Mouse (Mus musculus) hindbrain, embryonic 15.5 days (tissue): Measurements from ENCODE around the gene Gm28374. TPM values are rescaled to one million over a fixed set of nuclear protein-coding genes. Genes with fewer than 3 reads are reported as not detected.
"Not testable (repeated sequence)": the region's sequence is repeated elsewhere in the genome, so short reads cannot be mapped to it uniquely, and the experiment has no call there.

Source experiments
- ATAC-seq: fragments of 200-750 bp; cut with Nextera tagmentation; 2 replicates; pipeline ENCODE4 v1.8.0; 2017; ENCODE audit warnings: low read depth, moderate number of reproducible peaks, moderate TSS enrichment; ENCODE audit not compliant: low FRiP score
- H3K27ac ChIP-seq: fragments of 300-500 bp; sonication (generic); replicated peaks from 2 replicates; pipeline ENCODE4 v1.5.1; 2015; ENCODE audit warnings: mild to moderate bottlenecking, inconsistent platforms
- H3K27me3 ChIP-seq: fragments of 300-500 bp; sonication (generic); 2 replicates; pipeline ENCODE4 v1.6.1; 2015; ENCODE audit warnings: control low read depth, inconsistent platforms
- H3K36me3 ChIP-seq: fragments of 300-500 bp; sonication (generic); 2 replicates; pipeline ENCODE4 v1.6.1; 2015; ENCODE audit warnings: control low read depth, inconsistent platforms
- H3K4me1 ChIP-seq: fragments of 300-500 bp; sonication (generic); replicated peaks from 2 replicates; pipeline ENCODE4 v1.6.1; 2015; ENCODE audit warnings: control low read depth, inconsistent platforms
- H3K4me2 ChIP-seq: fragments of 300-500 bp; sonication (generic); 2 replicates; pipeline ENCODE4 v1.6.1; 2015; ENCODE audit warnings: moderate library complexity, mild to moderate bottlenecking, inconsistent platforms
- H3K4me3 ChIP-seq: fragments of 300-500 bp; sonication (generic); 2 replicates; pipeline ENCODE4 v1.5.1; 2015; ENCODE audit warnings: mild to moderate bottlenecking, inconsistent platforms
- H3K9ac ChIP-seq: fragments of 300-500 bp; sonication (generic); 2 replicates; pipeline ENCODE4 v1.6.1; 2015; ENCODE audit warnings: inconsistent platforms
- H3K9me3 ChIP-seq: fragments of 300-500 bp; sonication (generic); 2 replicates; pipeline ENCODE4 v1.6.1; 2016; ENCODE audit warnings: control low read depth, inconsistent platforms
- WGBS: fragments of 180-500 bp; shearing (Covaris S2); methylation state at CpG from one replicate; pipeline ENCODE4 v1.1.7; 2015; 5-methylcytosine and 5-hydroxymethylcytosine counted together
- polyA plus RNA-seq: library from polyadenylated mRNA; unstranded; fragments of >200 nt; fragmentation: Nextera tagmentation; extraction: Ambion mirVana; gene quantifications from 2 replicates; pipeline ENCODE4 v1.2.1, GENCODE M21; 2015

Gene Gm28374
- 1.3 and 1.4 TPM in 2 replicates for polyA plus RNA-seq

DNA sequence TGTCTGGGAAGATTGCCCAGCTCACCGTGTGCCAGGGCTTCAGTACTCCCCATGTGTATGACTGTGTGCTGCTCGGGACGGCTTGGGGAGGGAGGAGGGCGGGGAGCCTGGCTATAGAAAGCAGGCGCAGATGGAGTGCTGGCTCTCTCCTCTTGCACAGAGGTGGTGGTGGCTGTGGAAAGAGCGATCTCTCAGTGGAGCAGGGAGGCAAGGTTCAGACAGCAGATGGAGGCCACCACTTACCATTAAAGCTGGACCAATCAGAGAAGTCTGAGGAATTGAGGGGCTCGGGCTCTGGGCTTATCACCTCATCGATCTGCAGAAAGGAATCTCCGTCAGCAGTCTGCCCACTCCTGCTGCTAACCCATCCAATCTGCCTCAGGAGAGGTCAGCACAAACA is at the start of gene Gm28374:
Gm28374 (minus strand) TSS at position 101 of the 400 bp plus-strand sequence.
- Histone ChIP-seq H3K9me3 (no peaks in the 10 kb centered on the region), H3K4me1 (peaks cover 30% of the 10 kb centered on the region), H3K27ac (no peak within 1 kb of the TSS), H3K4me3 (no peak within 1 kb of the TSS), H3K4me2 (no peak within 1 kb of the TSS), H3K27me3 (no peaks in the 10 kb centered on the region), H3K36me3 (peaks cover 30% of the 10 kb centered on the region), H3K9ac (no peak within 1 kb of the TSS)
- 91% methylated on average over 9 of the region's 9 CpGs for WGBS
- ATAC-seq: no peak

GRCm38 (mm10) chr19:6130414-6131128 is 48.5 kb upstream of the Gm28374 start:
- not testable (repeated sequence) for H3K27me3 ChIP-seq, H3K36me3 ChIP-seq, H3K4me2 ChIP-seq, H3K27ac ChIP-seq, H3K9ac ChIP-seq, H3K9me3 ChIP-seq, H3K4me3 ChIP-seq, ATAC-seq
- H3K4me1 ChIP-seq: peaks cover 10% of the 10 kb centered on the region
- 74% methylated on average over 7 of the region's 7 CpGs for WGBS

GRCm38 (mm10) chr19:6127760-6128341 is 45.8 kb upstream of the Gm28374 start, which contains the start of gene Snx15:
Snx15 (minus strand) TSS chr19:6128304.
- peak; percentile 95 for ATAC-seq
- peaks cover 12% of the 10 kb centered on the region for H3K4me1 ChIP-seq
- H3K4me2 ChIP-seq: peak within 1 kb of the TSS; percentile 55
- no peaks in the 10 kb centered on the region for H3K36me3 ChIP-seq
- H3K9me3 ChIP-seq: no peaks in the 10 kb centered on the region
- WGBS: under 1% methylated on average over 32 of the region's 32 CpGs
- peak within 1 kb of the TSS; percentile 65 for H3K9ac ChIP-seq
- peak within 1 kb of the TSS; percentile 56 for H3K4me3 ChIP-seq
- peak within 1 kb of the TSS; percentile 89 for H3K27ac ChIP-seq
- no peaks in the 10 kb centered on the region for H3K27me3 ChIP-seq

- no peaks in the 10 kb centered on the region for H3K9me3 ChIP-seq
- H3K27ac ChIP-seq: peak overlapping the region; percentile 89
- H3K9ac ChIP-seq: no peak overlapping the region
- peaks cover 12% of the 10 kb centered on the region for H3K4me1 ChIP-seq
- peak overlapping the region; percentile 55 for H3K4me2 ChIP-seq
- 77% methylated on average over 10 of the region's 10 CpGs for WGBS
- no peaks in the 10 kb centered on the region for H3K27me3 ChIP-seq
- ATAC-seq: no peak
- H3K36me3 ChIP-seq: no peaks in the 10 kb centered on the region
- H3K4me3 ChIP-seq: peak overlapping the region; percentile 56
Measured at GRCm38 (mm10) chr19:6126789-6127580, 44.9 kb upstream of the Gm28374 start.

GRCm38 (mm10) chr19:6126289-6126688 is 44.2 kb upstream of the Gm28374 start:
- ATAC-seq: no peak
- no peaks in the 10 kb centered on the region for H3K9me3 ChIP-seq
- H3K27ac ChIP-seq: no peak overlapping the region
- no peak overlapping the region for H3K4me3 ChIP-seq
- H3K4me2 ChIP-seq: no peak overlapping the region
- H3K27me3 ChIP-seq: no peaks in the 10 kb centered on the region
- WGBS: 19% methylated on average over 4 of the region's 4 CpGs
- peaks cover 12% of the 10 kb centered on the region for H3K4me1 ChIP-seq
- H3K9ac ChIP-seq: no peak overlapping the region
- no peaks in the 10 kb centered on the region for H3K36me3 ChIP-seq

DNA sequence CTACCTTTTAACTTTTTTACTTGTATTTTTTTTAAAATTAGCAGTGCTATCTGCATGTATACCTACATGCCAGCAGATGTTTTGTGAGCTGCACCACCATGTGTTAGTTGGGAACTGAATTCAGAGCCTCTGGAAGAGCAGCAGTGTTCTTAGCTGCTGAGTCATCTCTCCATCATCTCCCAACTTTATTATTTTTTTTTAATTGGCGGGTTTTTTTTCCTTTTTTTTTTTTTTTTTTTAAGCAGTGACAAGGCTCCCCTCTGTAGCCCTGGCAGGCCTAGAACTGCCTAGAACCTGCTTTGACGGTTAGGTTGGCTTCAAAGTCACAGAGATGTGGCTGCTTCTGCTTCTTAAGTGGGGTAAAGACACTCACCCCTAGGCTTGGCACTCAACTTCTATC is 42.8 kb upstream of the Gm28374 start:
- 75% methylated on average over 2 of the region's 2 CpGs for whole genome bisulfite sequencing
- Histone ChIP-seq H3K27me3 (no peaks in the 10 kb centered on the region), H3K4me2 (no peak overlapping the region), H3K27ac (no peak overlapping the region), H3K4me3 (no peak overlapping the region), H3K36me3 (no peaks in the 10 kb centered on the region), H3K9ac (no peak overlapping the region), H3K4me1 (peaks cover 12% of the 10 kb centered on the region), H3K9me3 (no peaks in the 10 kb centered on the region)
- ATAC-seq: no peak

DNA sequence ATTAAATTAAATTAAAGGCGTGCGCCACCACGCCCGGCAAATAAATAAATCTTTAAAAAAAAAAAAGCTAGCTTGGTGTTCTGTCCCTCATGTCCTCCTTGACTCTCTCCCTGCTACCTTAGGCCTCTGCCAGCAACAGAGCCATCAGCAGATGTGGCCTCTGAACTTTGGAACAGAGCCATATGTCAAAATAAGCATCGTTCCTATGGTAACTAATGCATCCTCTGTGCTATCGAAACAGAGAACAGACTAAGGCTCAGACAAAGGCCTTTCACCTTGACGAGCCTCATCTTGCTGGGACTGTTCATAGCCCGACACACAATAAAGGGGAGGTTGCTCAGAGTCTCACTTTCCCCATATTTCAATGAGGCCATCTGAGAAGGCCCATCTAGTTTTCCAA is 41.3 kb upstream of the Gm28374 start:
- peaks cover 19% of the 10 kb centered on the region for H3K4me1 ChIP-seq
- H3K27me3 ChIP-seq: no peaks in the 10 kb centered on the region
- no peak overlapping the region for H3K9ac ChIP-seq
- no peak overlapping the region for H3K4me2 ChIP-seq
- H3K9me3 ChIP-seq: no peaks in the 10 kb centered on the region
- ATAC-seq: no peak
- no peak overlapping the region for H3K27ac ChIP-seq
- H3K36me3 ChIP-seq: no peaks in the 10 kb centered on the region
- 58% methylated on average over 8 of the region's 8 CpGs for WGBS
- H3K4me3 ChIP-seq: no peak overlapping the region

- Histone ChIP-seq H3K4me3 (no peak overlapping the region), H3K9me3 (no peaks in the 10 kb centered on the region), H3K36me3 (no peaks in the 10 kb centered on the region), H3K4me2 (no peak overlapping the region), H3K27ac (no peak overlapping the region), H3K27me3 (no peaks in the 10 kb centered on the region), H3K9ac (no peak overlapping the region), H3K4me1 (peaks cover 25% of the 10 kb centered on the region)
- ATAC-seq: no peak
- WGBS: 22% methylated on average over 17 of the region's 19 CpGs
Measured at GRCm38 (mm10) chr19:6121761-6122160, 39.7 kb upstream of the Gm28374 start.

DNA sequence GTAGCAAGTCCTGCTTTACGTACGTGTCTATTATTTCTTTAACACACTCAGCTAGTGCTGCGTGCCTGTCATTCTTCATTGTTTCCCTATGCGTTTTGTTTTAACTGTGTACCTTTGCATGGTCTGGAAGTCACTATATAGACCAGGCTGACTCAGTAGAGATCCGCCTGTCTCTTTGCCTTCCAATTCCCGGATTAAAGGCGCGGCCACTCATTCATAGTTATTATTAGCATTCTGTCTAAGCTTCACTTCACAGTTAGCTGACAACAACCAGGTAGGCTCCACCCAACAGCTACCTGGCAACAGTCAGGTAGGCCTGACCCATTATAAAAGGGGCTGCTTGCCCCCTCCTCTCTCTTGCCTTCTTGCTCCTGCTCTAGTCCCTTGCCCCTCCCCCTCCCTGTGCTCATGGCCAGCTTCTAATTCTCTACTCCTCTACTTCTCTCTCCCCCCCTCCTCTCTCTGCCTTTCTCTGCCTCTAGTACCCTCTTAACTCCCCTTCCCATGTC is 36.7 kb upstream of the Gm28374 start:
- no peaks in the 10 kb centered on the region for H3K9me3 ChIP-seq
- peak; percentile 60 for ATAC-seq
- WGBS: 1% methylated on average over 8 of the region's 8 CpGs
- peak overlapping the region; percentile 74 for H3K9ac ChIP-seq
- H3K27me3 ChIP-seq: no peaks in the 10 kb centered on the region
- peaks cover 28% of the 10 kb centered on the region for H3K4me1 ChIP-seq
- H3K27ac ChIP-seq: peak overlapping the region; percentile 92
- H3K36me3 ChIP-seq: peaks cover 22% of the 10 kb centered on the region
- H3K4me3 ChIP-seq: peak overlapping the region; percentile 87
- H3K4me2 ChIP-seq: peak overlapping the region; percentile 83

- Histone ChIP-seq H3K9ac (peak within 1 kb of the TSS; percentile 74), H3K9me3 (no peaks in the 10 kb centered on the region), H3K36me3 (peaks cover 25% of the 10 kb centered on the region), H3K27me3 (no peaks in the 10 kb centered on the region), H3K4me2 (peak within 1 kb of the TSS; percentile 83), H3K27ac (peak within 1 kb of the TSS; percentile 92), H3K4me1 (peaks cover 26% of the 10 kb centered on the region), H3K4me3 (peak within 1 kb of the TSS; percentile 87)
- peak; percentile 93 for ATAC-seq
- under 1% methylated on average over 77 of the region's 77 CpGs for WGBS
Measured at GRCm38 (mm10) chr19:6117986-6118676, 36.1 kb upstream of the Gm28374 start, which contains the start of gene Sac3d1. Sac3d1 (minus strand) TSS chr19:6118650.

- Histone ChIP-seq H3K4me3 (peak overlapping the region; percentile 87), H3K9me3 (no peaks in the 10 kb centered on the region), H3K36me3 (peaks cover 25% of the 10 kb centered on the region), H3K9ac (peak overlapping the region; percentile 74), H3K27ac (peak overlapping the region; percentile 92), H3K4me2 (peak overlapping the region; percentile 83), H3K4me1 (peaks cover 26% of the 10 kb centered on the region), H3K27me3 (no peaks in the 10 kb centered on the region)
- WGBS: 7% methylated on average over 32 of the region's 32 CpGs
- no peak; the same call in 1 of the 2 replicates for ATAC-seq
Measured at GRCm38 (mm10) chr19:6117346-6117985, 35.4 kb upstream of the Gm28374 start.
